In genomic region chr16:33733864-33734263, GRCm38 (mm10) we compare ENCODE assay signal across 12 mouse cellular contexts. TPM values are rescaled to one million over a fixed set of nuclear protein-coding genes. Genes with fewer than 3 reads are reported as not detected.
DNase-seq lines count a peak whose midpoint lies in the region; ATAC-seq lines count a peak whose summit lies in the region.
"Had no signal": no experiment of that assay in that cellular context is flagged by ENCODE, and none has a peak within 500 bp of the region (broad histone marks: within the 10 kb centered on the region; RNA-seq: fewer than 3 reads in every experiment).

No protein-coding gene starts in this region.

- H3K9ac ChIP-seq in midbrain, embryonic 14.5 days (replicated peaks; ENCODE audit: low read length) = no peak overlapping the region
- H3K9ac ChIP-seq in forebrain, embryonic 14.5 days (ENCODE audit: low read length) = no peak overlapping the region
- no peak overlapping the region for H3K9ac ChIP-seq in midbrain, embryonic 15.5 days
- H3K9ac ChIP-seq: embryonic facial prominence, embryonic 12.5 days had no signal

- no peak overlapping the region for H3K4me2 ChIP-seq in midbrain, embryonic 14.5 days (ENCODE audit: low read length)
- H3K4me2 ChIP-seq in forebrain, embryonic 14.5 days (ENCODE audit: low read length) = no peak overlapping the region
- no peak overlapping the region for H3K4me2 ChIP-seq in midbrain, embryonic 15.5 days
- H3K4me2 ChIP-seq: embryonic facial prominence, embryonic 12.5 days; liver, embryonic 11.5 days had no signal

- H3K27ac ChIP-seq in midbrain, embryonic 10.5 days (replicated peaks) = peak overlapping the region; percentile 72
- H3K27ac ChIP-seq in midbrain, embryonic 14.5 days (replicated peaks; ENCODE audit: low read depth, low read length) = no peak overlapping the region
- H3K27ac ChIP-seq in forebrain, embryonic 14.5 days (ENCODE audit: low read depth, low read length) = peak overlapping the region; percentile 85
- H3K27ac ChIP-seq in midbrain, embryonic 15.5 days = peak overlapping the region; percentile 71; the same call in 1 of the 2 replicates
- no peak overlapping the region for H3K27ac ChIP-seq in heart, embryonic 10.5 days
- H3K27ac ChIP-seq: embryonic facial prominence, embryonic 12.5 days; macrophage had no signal

- no peaks in the 10 kb centered on the region for H3K9me3 ChIP-seq in midbrain, embryonic 10.5 days (replicated peaks)
- H3K9me3 ChIP-seq in midbrain, embryonic 14.5 days (ENCODE audit: control insufficient read depth, low read length) = no peaks in the 10 kb centered on the region
- no peaks in the 10 kb centered on the region for H3K9me3 ChIP-seq in forebrain, embryonic 14.5 days (replicated peaks; ENCODE audit: control insufficient read depth, low read length)
- no peaks in the 10 kb centered on the region for H3K9me3 ChIP-seq in midbrain, embryonic 15.5 days
- H3K9me3 ChIP-seq in heart, embryonic 10.5 days = no peaks in the 10 kb centered on the region
- H3K9me3 ChIP-seq: embryonic facial prominence, embryonic 12.5 days had no signal

- no peak overlapping the region for H3K4me3 ChIP-seq in midbrain, embryonic 10.5 days
- H3K4me3 ChIP-seq in midbrain, embryonic 14.5 days (replicated peaks; ENCODE audit: low read depth, low read length) = no peak overlapping the region
- no peak overlapping the region for H3K4me3 ChIP-seq in forebrain, embryonic 14.5 days (ENCODE audit: low read depth, low read length)
- H3K4me3 ChIP-seq in midbrain, embryonic 15.5 days = no peak overlapping the region
- no peak overlapping the region for H3K4me3 ChIP-seq in heart, embryonic 10.5 days
- H3K4me3 ChIP-seq: embryonic facial prominence, embryonic 12.5 days had no signal

- 86% methylated on average over 6 of the region's 6 CpGs for WGBS in midbrain, embryonic 10.5 days
- WGBS in midbrain, embryonic 14.5 days = 82% methylated on average over 6 of the region's 6 CpGs
- WGBS in forebrain, embryonic 14.5 days = 90% methylated on average over 6 of the region's 6 CpGs
- 79% methylated on average over 6 of the region's 6 CpGs for WGBS in midbrain, embryonic 15.5 days
- 89% methylated on average over 6 of the region's 6 CpGs for WGBS in heart, embryonic 10.5 days

- no peak for ATAC-seq in midbrain, embryonic 14.5 days (ENCODE audit: low FRiP score, low TSS enrichment)
- no peak for ATAC-seq in forebrain, embryonic 14.5 days
- no peak for ATAC-seq in midbrain, embryonic 15.5 days (replicated peaks)
- ATAC-seq: activated CD4-positive, CD25-positive, alpha-beta regulatory T cell, adult 4 months had no signal

- peaks cover 65% of the 10 kb centered on the region for H3K4me1 ChIP-seq in midbrain, embryonic 10.5 days
- H3K4me1 ChIP-seq in midbrain, embryonic 14.5 days (ENCODE audit: control insufficient read depth, insufficient read depth, low read length) = peaks cover 23% of the 10 kb centered on the region
- peaks cover 34% of the 10 kb centered on the region for H3K4me1 ChIP-seq in forebrain, embryonic 14.5 days (ENCODE audit: control insufficient read depth, insufficient read depth, low read length)
- peaks cover 31% of the 10 kb centered on the region for H3K4me1 ChIP-seq in midbrain, embryonic 15.5 days
- peaks cover 20% of the 10 kb centered on the region for H3K4me1 ChIP-seq in heart, embryonic 10.5 days

- H3K36me3 ChIP-seq in midbrain, embryonic 10.5 days = peaks cover 88% of the 10 kb centered on the region
- no peaks in the 10 kb centered on the region for H3K36me3 ChIP-seq in midbrain, embryonic 14.5 days (ENCODE audit: control insufficient read depth, insufficient read depth, low read length)
- H3K36me3 ChIP-seq in forebrain, embryonic 14.5 days (ENCODE audit: control insufficient read depth, insufficient read depth, low read length) = peaks cover 22% of the 10 kb centered on the region
- H3K36me3 ChIP-seq in midbrain, embryonic 15.5 days (replicated peaks) = no peaks in the 10 kb centered on the region
- H3K36me3 ChIP-seq in heart, embryonic 10.5 days = peaks cover 55% of the 10 kb centered on the region
- H3K36me3 ChIP-seq: embryonic facial prominence, embryonic 12.5 days had no signal

- DNase-seq in midbrain, embryonic 10.5 days (ENCODE audit: low spot score) = no peak
- DNase-seq in midbrain, embryonic 14.5 days = no peak
- DNase-seq in cerebellum, adult 9-10 months = peak; percentile 53
- DNase-seq in forebrain, embryonic 14.5 days (ENCODE audit: low spot score) = no peak
- DNase-seq in heart, embryonic 10.5 days (ENCODE audit: low spot score) = no peak
- no peak for DNase-seq in kidney, postnatal 4 days

- no peaks in the 10 kb centered on the region for H3K27me3 ChIP-seq in midbrain, embryonic 10.5 days (ENCODE audit: low read depth, poor library complexity, severe bottlenecking)
- no peaks in the 10 kb centered on the region for H3K27me3 ChIP-seq in midbrain, embryonic 14.5 days (ENCODE audit: control insufficient read depth, insufficient read depth, low read length)
- H3K27me3 ChIP-seq in forebrain, embryonic 14.5 days (replicated peaks; ENCODE audit: control insufficient read depth, insufficient read depth, low read length) = no peaks in the 10 kb centered on the region
- H3K27me3 ChIP-seq in midbrain, embryonic 15.5 days (replicated peaks) = no peaks in the 10 kb centered on the region
- H3K27me3 ChIP-seq in heart, embryonic 10.5 days (ENCODE audit: insufficient read depth, poor library complexity, severe bottlenecking) = no peaks in the 10 kb centered on the region
- H3K27me3 ChIP-seq: embryonic facial prominence, embryonic 12.5 days had no signal

RNA-seq across cellular contexts. Expression of gene Heg1, which starts 49.7 kb away (rescaled TPM):
- 34.3 and 45.7 TPM in 2 replicates for polyA plus RNA-seq in midbrain, embryonic 10.5 days (2016; fragmentation: Nextera tagmentation; extraction: Ambion mirVana)
- 8.9 and 15.9 TPM in 2 replicates for polyA plus RNA-seq in midbrain, embryonic 14.5 days (2014; fragmentation: Nextera tagmentation; extraction: Ambion mirVana)
- 14.3 and 15.0 TPM in 2 replicates for polyA plus RNA-seq in forebrain, embryonic 14.5 days (2014; fragmentation: Nextera tagmentation; extraction: Ambion mirVana)
- 14.2 and 14.5 TPM in 2 replicates for polyA plus RNA-seq in midbrain, embryonic 15.5 days (2015; fragmentation: Nextera tagmentation; extraction: Ambion mirVana)
- polyA plus RNA-seq in heart, embryonic 10.5 days (2016; fragmentation: Nextera tagmentation; extraction: Ambion mirVana) = 26.3 and 33.0 TPM in 2 replicates

RNA-seq across cellular contexts. Expression of gene Muc13, which starts 60.0 kb away (rescaled TPM):
- polyA plus RNA-seq in midbrain, embryonic 10.5 days (2016; fragmentation: Nextera tagmentation; extraction: Ambion mirVana) = 0.10 and 0.15 TPM in 2 replicates
- polyA plus RNA-seq in midbrain, embryonic 14.5 days (2014; fragmentation: Nextera tagmentation; extraction: Ambion mirVana) = not detected in 2 replicates
- polyA plus RNA-seq in forebrain, embryonic 14.5 days (2014; fragmentation: Nextera tagmentation; extraction: Ambion mirVana) = not detected in 2 replicates
- 0.08 TPM in 1 of 2 replicates, not detected in the other for polyA plus RNA-seq in midbrain, embryonic 15.5 days (2015; fragmentation: Nextera tagmentation; extraction: Ambion mirVana)
- 0.36 and 1.7 TPM in 2 replicates for polyA plus RNA-seq in heart, embryonic 10.5 days (2016; fragmentation: Nextera tagmentation; extraction: Ambion mirVana)
- polyA plus RNA-seq: heart, postnatal 0 days had no signal

Comparison
In these comparisons a context has a peak if more than half of its experiments do, and no peak if none do; other contexts are left out.
1. H3K27ac ChIP-seq: peak in midbrain, embryonic 10.5 days (single experiment), forebrain, embryonic 14.5 days (single experiment) and midbrain, embryonic 15.5 days (single experiment); none in midbrain, embryonic 14.5 days (single experiment) and heart, embryonic 10.5 days (single experiment).